ENCODE assay signal across 8 mouse cellular contexts in the genomic region with DNA sequence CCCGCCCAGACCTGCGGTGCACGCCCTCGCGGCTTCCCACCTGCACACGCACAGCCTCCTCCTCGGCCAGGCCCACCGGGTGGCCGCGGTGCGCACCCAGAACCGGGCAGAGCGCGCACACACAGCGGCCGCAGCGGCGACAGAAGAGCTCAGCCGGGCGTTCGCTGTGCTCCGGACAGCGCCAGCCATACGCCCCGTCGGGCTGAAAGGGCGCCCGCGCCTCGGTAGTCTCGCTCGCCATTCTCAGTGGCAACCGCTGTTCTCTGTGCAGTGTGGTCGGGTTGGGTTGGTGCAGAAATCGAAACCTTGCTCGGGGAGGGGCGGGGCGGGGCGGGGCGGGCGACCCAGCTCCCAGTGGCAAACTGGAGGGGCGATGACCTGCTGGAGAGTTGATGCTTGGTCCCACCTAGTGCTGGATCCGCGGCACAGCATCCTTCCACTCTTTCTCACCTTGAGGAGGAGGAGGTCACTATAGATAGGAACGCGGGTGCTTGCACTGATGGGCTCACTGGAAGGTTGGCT. TPM values are rescaled to one million over a fixed set of nuclear protein-coding genes. Genes with fewer than 3 reads are reported as not detected.
DNase-seq lines count a peak whose midpoint lies in the region; ATAC-seq and TF ChIP-seq lines count a peak whose summit lies in the region.

A gene (minus strand): TSS at position 302 of the 522 bp plus-strand sequence.

- peak; percentile 49 for ATAC-seq in heart, embryonic 13.5 days (ENCODE audit: extremely low read depth, insufficient number of reproducible peaks, low FRiP score, low TSS enrichment)

- H3K27ac ChIP-seq in left cerebral cortex, adult 2 months = no peak within 1 kb of the TSS
- H3K27ac ChIP-seq in heart, embryonic 13.5 days (replicated peaks) = no peak within 1 kb of the TSS

- H3K4me1 ChIP-seq in heart, embryonic 13.5 days = peaks cover 24% of the 10 kb centered on the region
- H3K4me1 ChIP-seq in megakaryocyte, embryonic 14.5 days = peaks cover 50% of the 10 kb centered on the region

- DNase-seq in left cerebral cortex, adult 2 months (ENCODE audit: extremely low spot score in 1 of 2, low spot score in 2 of 2) = no peak
- DNase-seq in left cerebral cortex, adult 9 months (ENCODE audit: low spot score in 2 of 2) = no peak
- DNase-seq in embryo, embryonic 10 days (ENCODE audit: low spot score) = peak; percentile 69
- peak; percentile 20 to 58 for DNase-seq in kidney, postnatal 25 days
- peak; percentile 80 for DNase-seq in splenic B cell, adult 2 months (ENCODE audit: low read depth, low spot score)
- no peak for DNase-seq in urinary bladder, postnatal 36 days (ENCODE audit: low spot score in 2 of 2)

- intact Hi-C loops in left cerebral cortex, adult 2 months (cut with DNase I) = no loop called here

- peak; percentile 18; the same call in 1 of the 2 replicates for TF ChIP-seq CTCF in left cerebral cortex, adult 2 months (IDR thresholded peaks at IDR 0.05)

- peak within 1 kb of the TSS; percentile 76 for H3K9ac ChIP-seq in heart, embryonic 13.5 days

- H3K27me3 ChIP-seq in heart, embryonic 13.5 days (replicated peaks) = peaks cover 100% of the 10 kb centered on the region
- H3K27me3 ChIP-seq in megakaryocyte, embryonic 14.5 days (replicated peaks) = peaks cover 15% of the 10 kb centered on the region
- no peaks in the 10 kb centered on the region for H3K27me3 ChIP-seq in splenic B cell, adult 2 months (ENCODE audit: control insufficient read depth, insufficient read depth, low read length, poor library complexity, severe bottlenecking)

- H3K4me2 ChIP-seq in heart, embryonic 13.5 days = peak within 1 kb of the TSS; percentile 91

- WGBS in heart, embryonic 13.5 days = under 1% methylated on average over 39 of the region's 46 CpGs

- no peaks in the 10 kb centered on the region for H3K9me3 ChIP-seq in heart, embryonic 13.5 days
- no peaks in the 10 kb centered on the region for H3K9me3 ChIP-seq in megakaryocyte, embryonic 14.5 days

- H3K4me3 ChIP-seq in left cerebral cortex, adult 2 months = peak within 1 kb of the TSS; percentile 48
- peak within 1 kb of the TSS; percentile 65 for H3K4me3 ChIP-seq in heart, embryonic 13.5 days
- peak within 1 kb of the TSS; percentile 94 for H3K4me3 ChIP-seq in megakaryocyte, embryonic 14.5 days (replicated peaks)

- no peaks in the 10 kb centered on the region for H3K36me3 ChIP-seq in heart, embryonic 13.5 days
- peaks cover 44% of the 10 kb centered on the region for H3K36me3 ChIP-seq in megakaryocyte, embryonic 14.5 days (replicated peaks; ENCODE audit: low read length)
- peaks cover 5% of the 10 kb centered on the region for H3K36me3 ChIP-seq in splenic B cell, adult 2 months (ENCODE audit: control insufficient read depth, insufficient read depth, low read length, poor library complexity, severe bottlenecking)

RNA-seq across cellular contexts. Expression of the gene that starts here (rescaled TPM):
- total RNA-seq in left cerebral cortex, adult 2 months (2021) = 1 to 10 TPM in 1 of 2 experiments, under 1 TPM in 1; 0.72 to 1.1 TPM
- 0.85 and 1.7 TPM in 2 replicates for polyA plus RNA-seq in heart, embryonic 13.5 days (2015; fragmentation: Nextera tagmentation; extraction: Ambion mirVana)
- polyA plus RNA-seq in megakaryocyte, embryonic 14.5 days (2012; ENCODE audit: insufficient read depth, low replicate concordance) = 2.0 and 8.1 TPM in 2 replicates

Comparison
In these comparisons a context has a peak if more than half of its experiments do, and no peak if none do; other contexts are left out.
1. DNase-seq: peak in embryo, embryonic 10 days (single experiment), kidney, postnatal 25 days (2 of 2) and splenic B cell, adult 2 months (single experiment); none in left cerebral cortex, adult 2 months (0 of 2), left cerebral cortex, adult 9 months (0 of 2) and urinary bladder, postnatal 36 days (0 of 2).
2. Peak in every context shown above with its lines, with median percentiles within 50 percentile points of each other: H3K4me3 ChIP-seq.